Mouse (Mus musculus): ENCODE measurements around the gene Lactbl1.

The Lactbl1 gene

DNA sequence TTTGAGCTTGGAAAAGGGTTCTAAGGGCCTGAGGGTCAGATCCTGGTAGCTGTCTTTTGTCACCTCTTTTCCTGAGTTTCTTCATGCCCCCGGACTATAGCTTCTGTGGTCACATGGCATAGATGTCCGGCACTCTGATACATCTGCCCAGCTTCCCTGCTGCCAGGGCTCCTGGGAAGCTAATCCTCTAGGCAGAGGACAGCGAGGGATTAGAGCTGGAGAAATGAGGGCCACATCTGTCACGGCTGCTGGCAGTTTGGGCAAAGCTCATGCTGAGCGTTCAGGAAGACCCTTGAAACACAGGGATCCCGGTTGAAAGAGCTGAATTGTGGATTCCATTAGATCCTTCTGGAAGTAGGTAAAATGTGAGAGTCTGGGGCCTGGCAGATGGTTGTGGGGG, at the start of gene Lactbl1:
Gene Lactbl1, plus strand, starts transcription at position 234 of the 400 bp plus-strand sequence.
- in situ Hi-C loops (cut with MboI, MseI) = loop anchor here (5.0 kb wide), 2 partner anchors 165 to 235 kb away; no protein-coding TSS in a partner anchor

GRCm38 (mm10) chr4:136581885-136582284, 40.5 kb upstream of the Lactbl1 start:
- in situ Hi-C loops (cut with MboI, MseI) = no loop called here

GRCm38 (mm10) chr4:136587221-136587827, 35.1 kb upstream of the Lactbl1 start:
- in situ Hi-C loops (cut with MboI, MseI) = no loop called here

GRCm38 (mm10) chr4:136588003-136588402, 34.4 kb upstream of the Lactbl1 start:
- in situ Hi-C loops (cut with MboI, MseI) = no loop called here

GRCm38 (mm10) chr4:136592111-136592510, 30.3 kb upstream of the Lactbl1 start:
- in situ Hi-C loops (cut with MboI, MseI) = no loop called here

- in situ Hi-C loops (cut with MboI, MseI) = no loop called here
These were observed 28.4 kb upstream of the Lactbl1 start for GRCm38 (mm10) chr4:136594006-136594405.

DNA sequence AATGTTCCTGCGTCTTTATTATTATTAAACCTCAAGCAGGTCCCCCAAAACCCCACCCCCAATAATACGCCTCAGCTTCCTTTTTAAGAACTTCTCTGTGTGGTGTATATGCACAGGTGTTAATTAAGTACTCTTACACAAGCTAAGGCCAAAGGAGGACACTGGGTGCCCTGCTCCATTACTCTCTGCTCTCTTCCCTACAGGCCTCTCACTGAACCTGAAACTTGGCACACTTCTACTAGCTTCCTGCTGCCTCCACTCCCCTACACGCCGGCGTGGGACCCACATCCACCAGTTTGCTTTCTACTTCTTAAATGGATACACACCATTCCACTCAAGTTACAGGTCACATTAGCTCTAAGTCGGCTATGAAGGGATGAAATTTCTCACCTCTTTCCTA, 27.2 kb upstream of the Lactbl1 start:
- in situ Hi-C loops (cut with MboI, MseI) = no loop called here

- in situ Hi-C loops (cut with MboI, MseI) = no loop called here
These were observed 24.0 kb upstream of the Lactbl1 start for GRCm38 (mm10) chr4:136598268-136598876.

DNA sequence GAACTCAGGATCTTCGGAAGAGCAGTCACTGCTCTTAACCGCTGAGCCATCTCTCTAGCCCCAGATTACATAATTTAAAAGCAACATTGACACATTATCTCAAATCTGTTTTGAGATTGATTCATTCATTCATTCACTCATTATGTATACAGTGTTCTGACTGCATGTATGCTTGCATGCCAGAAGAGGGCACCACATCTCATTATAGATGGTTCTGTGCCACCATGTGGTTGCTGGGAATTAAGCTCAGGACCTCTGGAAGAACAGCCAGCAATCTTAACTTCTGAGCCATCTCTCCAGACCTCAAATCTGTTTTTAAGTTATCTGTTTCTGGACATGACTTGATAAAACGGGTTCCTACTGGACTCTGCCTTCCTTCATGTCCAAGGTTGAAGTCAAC, 22.6 kb upstream of the Lactbl1 start:
- in situ Hi-C loops (cut with MboI, MseI) = no loop called here

- in situ Hi-C loops (cut with MboI, MseI) = no loop called here
These were observed 21.9 kb upstream of the Lactbl1 start for GRCm38 (mm10) chr4:136600536-136600935.

DNA sequence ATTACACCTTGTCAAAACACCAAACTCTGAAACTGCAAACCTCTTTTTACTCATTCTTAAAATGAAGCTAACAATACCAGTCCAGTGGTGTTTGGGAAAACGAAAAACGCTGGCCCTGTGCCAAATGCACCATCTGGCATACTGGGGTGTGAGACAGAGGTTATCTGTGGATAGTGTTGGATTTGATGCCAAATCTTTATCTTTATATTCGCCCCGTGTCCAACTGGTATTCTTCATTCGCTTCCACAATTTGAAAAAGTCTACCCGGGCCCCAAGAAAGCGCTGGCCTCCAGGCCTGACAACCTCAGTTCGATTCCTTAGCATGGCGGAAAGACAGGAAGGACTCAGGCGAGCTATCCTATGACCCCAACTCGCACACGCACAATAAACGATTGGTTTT, 20.9 kb upstream of the Lactbl1 start:
- in situ Hi-C loops (cut with MboI, MseI) = no loop called here

GRCm38 (mm10) chr4:136602018-136602554, 20.3 kb upstream of the Lactbl1 start:
- in situ Hi-C loops (cut with MboI, MseI) = no loop called here

DNA sequence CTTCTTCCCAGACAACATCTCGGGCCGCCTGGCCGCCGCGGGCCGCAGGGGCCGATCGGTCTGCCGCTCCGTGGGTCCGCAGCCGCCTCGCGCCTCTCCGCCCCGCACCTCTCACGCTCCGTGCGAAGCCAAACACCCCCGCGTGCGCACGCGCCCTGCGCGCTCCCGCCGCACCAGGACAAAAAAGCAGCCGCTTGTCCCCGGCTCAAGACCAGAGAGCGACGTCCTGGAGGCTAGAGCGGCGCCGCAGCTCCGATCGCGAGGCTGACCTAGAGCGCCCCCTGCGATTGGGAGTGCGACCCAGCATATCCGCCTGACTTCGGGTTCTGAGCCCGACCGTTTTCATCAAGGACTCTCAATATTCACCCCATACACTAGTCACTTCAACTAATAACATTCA, 19.9 kb upstream of the Lactbl1 start, which contains the start of gene Kdm1a:
Gene Kdm1a, minus strand, starts transcription at position 156 of the 400 bp plus-strand sequence.
- in situ Hi-C loops (cut with MboI, MseI) = no loop called here

- in situ Hi-C loops (cut with MboI, MseI) = no loop called here
These were observed 16.5 kb upstream of the Lactbl1 start for GRCm38 (mm10) chr4:136605756-136606485.

- in situ Hi-C loops (cut with MboI, MseI) = no loop called here
These were observed 12.0 kb upstream of the Lactbl1 start, which contains the start of gene Tex46 for GRCm38 (mm10) chr4:136610387-136610856. Gene Tex46, plus strand, starts transcription at chr4:136610437.

- in situ Hi-C loops (cut with MboI, MseI) = no loop called here
These were observed 8.8 kb upstream of the Lactbl1 start for GRCm38 (mm10) chr4:136613657-136614056.

DNA sequence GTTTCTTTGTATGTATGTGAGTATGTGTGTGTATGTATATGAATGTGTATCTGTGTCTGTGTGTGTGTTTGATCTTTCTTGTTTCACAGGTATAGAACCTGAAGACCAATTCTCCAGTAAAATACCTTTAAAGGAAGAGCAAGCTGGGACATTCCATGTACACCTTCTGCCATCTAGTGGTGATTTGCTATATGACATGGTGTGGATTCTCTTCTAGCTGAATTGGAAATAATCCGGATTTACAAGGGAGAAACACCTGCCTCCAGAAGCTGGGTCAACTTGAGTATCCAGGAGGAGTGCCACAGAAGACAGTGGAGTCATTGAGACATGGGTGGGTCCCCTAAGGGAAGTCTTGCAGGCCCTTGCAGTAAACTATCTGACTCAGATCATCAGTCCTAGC, 1.1 kb upstream of the Lactbl1 start:
- in situ Hi-C loops (cut with MboI, MseI) = loop anchor here (5.0 kb wide), 2 partner anchors 164 to 234 kb away; no protein-coding TSS in a partner anchor

- in situ Hi-C loops (cut with MboI, MseI) = loop anchor here (5.0 kb wide), 2 partner anchors 165 to 235 kb away; no protein-coding TSS in a partner anchor
These were observed 465 bp upstream of the Lactbl1 start for GRCm38 (mm10) chr4:136621956-136622355.

DNA sequence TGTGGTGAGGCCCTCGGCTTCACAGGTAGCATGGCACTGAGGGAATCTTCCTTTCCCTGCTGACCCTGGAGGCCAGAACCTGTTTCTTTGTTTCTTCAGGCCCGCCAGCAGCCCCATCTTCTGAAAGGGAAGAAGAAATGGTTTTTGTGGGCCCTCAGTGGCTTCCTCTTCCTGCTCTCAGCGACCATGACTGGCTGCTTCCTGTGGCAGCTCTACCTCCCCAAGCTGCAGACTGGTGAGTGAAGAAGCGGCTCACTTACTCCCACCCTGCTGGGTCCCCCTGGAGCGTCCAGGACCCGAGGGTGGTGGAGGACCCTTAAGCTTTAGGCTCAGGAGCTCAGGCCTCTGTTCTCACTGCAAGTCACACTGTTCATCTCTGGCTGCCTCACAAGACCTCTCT, 4.2 kb downstream of the Lactbl1 start:
- in situ Hi-C loops (cut with MboI, MseI) = no loop called here

DNA sequence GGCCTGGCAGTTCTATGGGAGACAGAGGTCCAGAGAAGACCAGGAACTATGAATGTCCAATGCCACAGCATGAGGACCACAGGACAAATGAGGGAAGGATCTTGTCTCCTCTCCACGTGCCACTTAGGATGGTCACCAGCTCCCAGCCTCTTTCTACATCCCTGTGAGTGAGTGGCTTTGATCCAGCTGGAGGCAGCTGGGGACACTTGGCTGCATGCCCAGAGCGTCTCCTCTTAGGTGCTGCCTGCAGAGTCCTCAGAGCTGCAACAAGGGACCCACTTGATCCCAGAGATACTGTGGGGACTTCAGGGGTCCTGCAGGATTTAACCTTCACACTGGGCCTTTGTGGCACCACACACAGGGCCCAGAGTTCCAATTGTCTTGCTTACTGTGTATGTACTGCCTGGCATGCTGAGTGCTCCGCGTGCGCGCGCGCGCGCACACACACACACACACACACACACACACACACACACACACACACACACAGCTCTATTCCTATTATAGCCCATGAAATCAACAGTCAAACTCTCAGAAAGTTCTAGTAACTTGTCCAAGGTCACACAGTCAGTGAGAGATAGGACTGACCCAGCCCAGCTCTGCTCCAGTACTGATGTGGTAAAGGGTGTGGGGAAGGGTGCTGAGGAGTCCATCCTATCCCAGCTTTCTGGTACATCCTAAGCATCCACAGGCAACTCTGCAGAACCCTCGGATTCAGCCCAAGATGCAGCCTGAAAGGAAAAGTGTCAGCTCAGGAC, 9.0 kb downstream of the Lactbl1 start:
- in situ Hi-C loops (cut with MboI, MseI) = no loop called here

- in situ Hi-C loops (cut with MboI, MseI) = no loop called here
These were observed 13.6 kb downstream of the Lactbl1 start for GRCm38 (mm10) chr4:136635995-136636394.

Data from T-helper 17 cell (primary cell).